In the genomic region with DNA sequence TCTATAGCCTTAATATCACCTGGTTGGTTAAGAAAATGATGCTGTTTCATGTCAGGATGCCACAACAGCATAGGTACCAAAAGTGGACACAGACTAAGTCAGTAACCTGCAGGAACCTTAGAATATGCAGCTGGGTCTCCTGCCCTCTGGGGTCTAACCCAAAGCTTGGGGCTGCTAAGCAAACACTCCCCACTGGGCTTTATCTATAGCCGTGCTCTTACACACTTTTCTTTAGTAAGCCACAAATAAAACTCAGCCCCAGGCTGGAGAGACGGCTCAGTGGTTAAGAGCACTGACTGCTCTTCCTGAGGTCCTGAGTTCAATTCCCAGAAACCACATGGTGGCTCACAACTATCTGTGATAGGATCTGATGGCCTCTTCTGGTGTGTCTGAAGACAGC, we compare ENCODE assay signal across 19 mouse cellular contexts. TPM values are rescaled to one million over a fixed set of nuclear protein-coding genes. Genes with fewer than 3 reads are reported as not detected.
DNase-seq lines count a peak whose midpoint lies in the region; ATAC-seq and TF ChIP-seq lines count a peak whose summit lies in the region.
"Had no signal": no experiment of that assay in that cellular context is flagged by ENCODE, and none has a peak within 500 bp of the region (broad histone marks: within the 10 kb centered on the region; RNA-seq: fewer than 3 reads in every experiment).

No protein-coding gene starts in this region.

- no peak for DNase-seq in hindbrain, embryonic 11.5 days (ENCODE audit: low spot score)
- DNase-seq in liver, embryonic 11.5 days (ENCODE audit: low spot score) = no peak
- DNase-seq in midbrain, postnatal 0 days (ENCODE audit: low spot score) = no peak
- no peak for DNase-seq in natural killer cell, adult 2 months (ENCODE audit: low spot score in 2 of 2)
- DNase-seq: adrenal gland, postnatal 14 days; cerebellum, adult 11-12 months; cerebellum, adult 9-10 months; cerebellum, postnatal 25 days; heart, adult 2 months had no signal

- H3K27me3 ChIP-seq in hindbrain, embryonic 12.5 days = no peaks in the 10 kb centered on the region
- no peaks in the 10 kb centered on the region for H3K27me3 ChIP-seq in hindbrain, embryonic 11.5 days (ENCODE audit: control insufficient read depth, insufficient read depth, low read length)
- no peaks in the 10 kb centered on the region for H3K27me3 ChIP-seq in liver, embryonic 12.5 days (replicated peaks)
- no peaks in the 10 kb centered on the region for H3K27me3 ChIP-seq in liver, embryonic 11.5 days (replicated peaks; ENCODE audit: control insufficient read depth, insufficient read depth, low read length)
- H3K27me3 ChIP-seq in midbrain, embryonic 15.5 days (replicated peaks) = no peaks in the 10 kb centered on the region
- H3K27me3 ChIP-seq in midbrain, embryonic 13.5 days = no peaks in the 10 kb centered on the region
- H3K27me3 ChIP-seq in midbrain, postnatal 0 days (ENCODE audit: insufficient read depth, low read length) = no peaks in the 10 kb centered on the region
- H3K27me3 ChIP-seq: embryonic facial prominence, embryonic 12.5 days; forebrain, embryonic 15.5 days; heart, embryonic 12.5 days; hindbrain, embryonic 15.5 days; Patski had no signal

- 65% methylated on average over 2 of the region's 2 CpGs for WGBS in hindbrain, embryonic 12.5 days
- whole genome bisulfite sequencing in hindbrain, embryonic 11.5 days = 61% methylated on average over 2 of the region's 2 CpGs
- WGBS in liver, embryonic 12.5 days (ENCODE audit: insufficient replicate concordance) = 53% methylated on average over 2 of the region's 2 CpGs
- WGBS in liver, embryonic 11.5 days = 48% methylated on average over 2 of the region's 2 CpGs
- 79% methylated on average over 2 of the region's 2 CpGs for WGBS in midbrain, embryonic 15.5 days
- 71% methylated on average over 2 of the region's 2 CpGs for WGBS in midbrain, embryonic 13.5 days
- 78% methylated on average over 2 of the region's 2 CpGs for WGBS in midbrain, postnatal 0 days

- no peak for ATAC-seq in hindbrain, embryonic 12.5 days (ENCODE audit: low FRiP score)
- ATAC-seq in hindbrain, embryonic 11.5 days (ENCODE audit: low FRiP score) = no peak
- no peak for ATAC-seq in liver, embryonic 12.5 days
- no peak for ATAC-seq in liver, embryonic 11.5 days (replicated peaks; ENCODE audit: low FRiP score)
- no peak for ATAC-seq in midbrain, embryonic 15.5 days (replicated peaks)
- ATAC-seq in midbrain, embryonic 13.5 days = no peak
- no peak for ATAC-seq in midbrain, postnatal 0 days (ENCODE audit: low FRiP score)
- ATAC-seq: activated CD4-positive, CD25-positive, alpha-beta regulatory T cell, adult 4 months; Patski had no signal

- H3K36me3 ChIP-seq in hindbrain, embryonic 12.5 days = peaks cover 3% of the 10 kb centered on the region; the same call in 1 of the 2 replicates
- no peaks in the 10 kb centered on the region for H3K36me3 ChIP-seq in hindbrain, embryonic 11.5 days (ENCODE audit: control insufficient read depth, insufficient read depth, low read length)
- peaks cover 7% of the 10 kb centered on the region for H3K36me3 ChIP-seq in liver, embryonic 12.5 days
- 0 out of 2 replicates have a peak, but pooled peaks cover 3% of the 10 kb centered on the region for H3K36me3 ChIP-seq in liver, embryonic 11.5 days (ENCODE audit: control insufficient read depth, insufficient read depth, low read length)
- H3K36me3 ChIP-seq in midbrain, embryonic 15.5 days (replicated peaks) = peaks cover 7% of the 10 kb centered on the region; the same call in 1 of the 2 replicates
- H3K36me3 ChIP-seq in midbrain, embryonic 13.5 days = peaks cover 12% of the 10 kb centered on the region
- H3K36me3 ChIP-seq in midbrain, postnatal 0 days (ENCODE audit: insufficient read depth, low read length) = no peaks in the 10 kb centered on the region

- no peak overlapping the region for H3K27ac ChIP-seq in hindbrain, embryonic 12.5 days
- no peak overlapping the region for H3K27ac ChIP-seq in hindbrain, embryonic 11.5 days (ENCODE audit: low read depth, low read length)
- peak overlapping the region; percentile 81; the same call in 1 of the 2 replicates for H3K27ac ChIP-seq in liver, embryonic 12.5 days
- H3K27ac ChIP-seq in liver, embryonic 11.5 days (ENCODE audit: low read depth, low read length) = no peak overlapping the region
- peak overlapping the region; percentile 89; the same call in 1 of the 2 replicates for H3K27ac ChIP-seq in midbrain, embryonic 15.5 days
- H3K27ac ChIP-seq in midbrain, embryonic 13.5 days = no peak overlapping the region
- no peak overlapping the region for H3K27ac ChIP-seq in midbrain, postnatal 0 days (ENCODE audit: low read depth, low read length)

- no peak for TF ChIP-seq CTCF in midbrain, postnatal 0 days (IDR thresholded peaks at IDR 0.05)

- peaks cover 14% of the 10 kb centered on the region for H3K4me1 ChIP-seq in hindbrain, embryonic 12.5 days
- no peaks in the 10 kb centered on the region; the same call in 1 of the 2 replicates for H3K4me1 ChIP-seq in hindbrain, embryonic 11.5 days (replicated peaks; ENCODE audit: control insufficient read depth, insufficient read depth, low read length)
- peaks cover 32% of the 10 kb centered on the region for H3K4me1 ChIP-seq in liver, embryonic 12.5 days
- H3K4me1 ChIP-seq in liver, embryonic 11.5 days (replicated peaks; ENCODE audit: control insufficient read depth, insufficient read depth, low read length) = peaks cover 10% of the 10 kb centered on the region
- peaks cover 25% of the 10 kb centered on the region for H3K4me1 ChIP-seq in midbrain, embryonic 15.5 days
- peaks cover 25% of the 10 kb centered on the region for H3K4me1 ChIP-seq in midbrain, embryonic 13.5 days (replicated peaks)
- H3K4me1 ChIP-seq in midbrain, postnatal 0 days (ENCODE audit: insufficient read depth, low read length) = peaks cover 14% of the 10 kb centered on the region; the same call in 1 of the 2 replicates

- H3K9me3 ChIP-seq in hindbrain, embryonic 12.5 days (replicated peaks) = no peaks in the 10 kb centered on the region
- H3K9me3 ChIP-seq in hindbrain, embryonic 11.5 days (ENCODE audit: control insufficient read depth, low read length) = no peaks in the 10 kb centered on the region
- no peaks in the 10 kb centered on the region for H3K9me3 ChIP-seq in liver, embryonic 12.5 days (replicated peaks)
- no peaks in the 10 kb centered on the region for H3K9me3 ChIP-seq in liver, embryonic 11.5 days (ENCODE audit: control insufficient read depth, low read length)
- no peaks in the 10 kb centered on the region for H3K9me3 ChIP-seq in midbrain, embryonic 15.5 days
- H3K9me3 ChIP-seq in midbrain, embryonic 13.5 days = no peaks in the 10 kb centered on the region
- no peaks in the 10 kb centered on the region for H3K9me3 ChIP-seq in midbrain, postnatal 0 days (ENCODE audit: low read length)
- H3K9me3 ChIP-seq: embryonic facial prominence, embryonic 12.5 days; forebrain, embryonic 15.5 days; heart, embryonic 12.5 days; hindbrain, embryonic 15.5 days had no signal

- H3K4me3 ChIP-seq in hindbrain, embryonic 12.5 days = no peak overlapping the region
- H3K4me3 ChIP-seq in hindbrain, embryonic 11.5 days (ENCODE audit: low read depth, low read length) = no peak overlapping the region
- H3K4me3 ChIP-seq in liver, embryonic 12.5 days = no peak overlapping the region
- no peak overlapping the region for H3K4me3 ChIP-seq in liver, embryonic 11.5 days (ENCODE audit: low read depth, low read length)
- no peak overlapping the region for H3K4me3 ChIP-seq in midbrain, embryonic 15.5 days
- no peak overlapping the region for H3K4me3 ChIP-seq in midbrain, embryonic 13.5 days (replicated peaks)
- H3K4me3 ChIP-seq in midbrain, postnatal 0 days (ENCODE audit: low read depth, low read length) = no peak overlapping the region

- 0 out of 2 replicates have a peak overlapping the region, but pooled peaks have one; percentile 84 for H3K4me2 ChIP-seq in hindbrain, embryonic 12.5 days (replicated peaks)
- no peak overlapping the region for H3K4me2 ChIP-seq in hindbrain, embryonic 11.5 days (replicated peaks; ENCODE audit: low read depth, low read length)
- H3K4me2 ChIP-seq in liver, embryonic 12.5 days = no peak overlapping the region
- H3K4me2 ChIP-seq in liver, embryonic 11.5 days = no peak overlapping the region
- H3K4me2 ChIP-seq in midbrain, embryonic 15.5 days = no peak overlapping the region; the same call in 1 of the 2 replicates
- H3K4me2 ChIP-seq in midbrain, embryonic 13.5 days (replicated peaks) = no peak overlapping the region
- H3K4me2 ChIP-seq in midbrain, postnatal 0 days (ENCODE audit: low read depth, low read length, poor library complexity, severe bottlenecking) = peak overlapping the region; percentile 56; the same call in 1 of the 2 replicates

- H3K9ac ChIP-seq in hindbrain, embryonic 12.5 days = no peak overlapping the region
- no peak overlapping the region for H3K9ac ChIP-seq in hindbrain, embryonic 11.5 days (ENCODE audit: low read depth, low read length)
- no peak overlapping the region for H3K9ac ChIP-seq in liver, embryonic 12.5 days
- H3K9ac ChIP-seq in liver, embryonic 11.5 days (ENCODE audit: low read depth, low read length) = no peak overlapping the region
- H3K9ac ChIP-seq in midbrain, embryonic 15.5 days = 0 out of 2 replicates have a peak overlapping the region, but pooled peaks have one; percentile 65
- no peak overlapping the region for H3K9ac ChIP-seq in midbrain, embryonic 13.5 days (replicated peaks)
- no peak overlapping the region for H3K9ac ChIP-seq in midbrain, postnatal 0 days (replicated peaks; ENCODE audit: low read length, poor library complexity, severe bottlenecking)

RNA-seq across cellular contexts. Expression of a gene that starts 1.0 kb away (rescaled TPM):
- 49.1 and 56.6 TPM in 2 replicates for polyA plus RNA-seq in hindbrain, embryonic 12.5 days (2016; fragmentation: Nextera tagmentation; extraction: Ambion mirVana)
- polyA plus RNA-seq in hindbrain, embryonic 11.5 days (2014; fragmentation: Nextera tagmentation; extraction: Ambion mirVana) = 61.2 and 63.7 TPM in 2 replicates
- polyA plus RNA-seq in liver, embryonic 12.5 days (2016; fragmentation: Nextera tagmentation; extraction: Ambion mirVana) = 14.9 and 18.2 TPM in 2 replicates
- polyA plus RNA-seq in liver, embryonic 11.5 days (2014; fragmentation: Nextera tagmentation; extraction: Ambion mirVana) = 33.7 and 35.9 TPM in 2 replicates
- polyA plus RNA-seq in midbrain, embryonic 15.5 days (2015; fragmentation: Nextera tagmentation; extraction: Ambion mirVana) = 50.1 and 51.1 TPM in 2 replicates
- 56.1 and 58.6 TPM in 2 replicates for polyA plus RNA-seq in midbrain, embryonic 13.5 days (2015; fragmentation: Nextera tagmentation; extraction: Ambion mirVana)
- 23.1 and 33.8 TPM in 2 replicates for total RNA-seq in midbrain, postnatal 0 days (2014; rRNA removed)
- 41.5 and 47.0 TPM in 2 replicates for polyA plus RNA-seq in midbrain, postnatal 0 days (2015; fragmentation: Nextera tagmentation; extraction: Ambion mirVana)

RNA-seq across cellular contexts. Expression of a gene that starts 20.0 kb away (rescaled TPM):
- polyA plus RNA-seq in hindbrain, embryonic 12.5 days (2016; fragmentation: Nextera tagmentation; extraction: Ambion mirVana) = 15.8 and 16.3 TPM in 2 replicates
- polyA plus RNA-seq in hindbrain, embryonic 11.5 days (2014; fragmentation: Nextera tagmentation; extraction: Ambion mirVana) = 12.5 and 17.0 TPM in 2 replicates
- 12.8 TPM in 2 replicates for polyA plus RNA-seq in liver, embryonic 12.5 days (2016; fragmentation: Nextera tagmentation; extraction: Ambion mirVana)
- polyA plus RNA-seq in liver, embryonic 11.5 days (2014; fragmentation: Nextera tagmentation; extraction: Ambion mirVana) = 14.9 and 18.5 TPM in 2 replicates
- polyA plus RNA-seq in midbrain, embryonic 15.5 days (2015; fragmentation: Nextera tagmentation; extraction: Ambion mirVana) = 24.1 and 25.0 TPM in 2 replicates
- polyA plus RNA-seq in midbrain, embryonic 13.5 days (2015; fragmentation: Nextera tagmentation; extraction: Ambion mirVana) = 17.1 and 18.8 TPM in 2 replicates
- 19.1 and 32.0 TPM in 2 replicates for total RNA-seq in midbrain, postnatal 0 days (2014; rRNA removed)
- polyA plus RNA-seq in midbrain, postnatal 0 days (2015; fragmentation: Nextera tagmentation; extraction: Ambion mirVana) = 20.3 and 22.2 TPM in 2 replicates

RNA-seq across cellular contexts. Expression of a gene that starts 20.2 kb away (rescaled TPM):
- 43.8 and 52.4 TPM in 2 replicates for polyA plus RNA-seq in hindbrain, embryonic 12.5 days (2016; fragmentation: Nextera tagmentation; extraction: Ambion mirVana)
- polyA plus RNA-seq in hindbrain, embryonic 11.5 days (2014; fragmentation: Nextera tagmentation; extraction: Ambion mirVana) = 58.7 and 62.3 TPM in 2 replicates
- polyA plus RNA-seq in liver, embryonic 12.5 days (2016; fragmentation: Nextera tagmentation; extraction: Ambion mirVana) = 18.5 and 19.4 TPM in 2 replicates
- 32.6 and 33.3 TPM in 2 replicates for polyA plus RNA-seq in liver, embryonic 11.5 days (2014; fragmentation: Nextera tagmentation; extraction: Ambion mirVana)
- polyA plus RNA-seq in midbrain, embryonic 15.5 days (2015; fragmentation: Nextera tagmentation; extraction: Ambion mirVana) = 38.8 and 43.6 TPM in 2 replicates
- 51.3 and 52.2 TPM in 2 replicates for polyA plus RNA-seq in midbrain, embryonic 13.5 days (2015; fragmentation: Nextera tagmentation; extraction: Ambion mirVana)
- total RNA-seq in midbrain, postnatal 0 days (2014; rRNA removed) = 18.5 and 18.8 TPM in 2 replicates
- 32.4 and 33.1 TPM in 2 replicates for polyA plus RNA-seq in midbrain, postnatal 0 days (2015; fragmentation: Nextera tagmentation; extraction: Ambion mirVana)

RNA-seq across cellular contexts. Expression of a gene that starts 31.1 kb away (rescaled TPM):
- polyA plus RNA-seq in hindbrain, embryonic 12.5 days (2016; fragmentation: Nextera tagmentation; extraction: Ambion mirVana) = 54.9 and 64.1 TPM in 2 replicates
- polyA plus RNA-seq in hindbrain, embryonic 11.5 days (2014; fragmentation: Nextera tagmentation; extraction: Ambion mirVana) = 60.9 and 62.6 TPM in 2 replicates
- 38.0 and 40.8 TPM in 2 replicates for polyA plus RNA-seq in liver, embryonic 12.5 days (2016; fragmentation: Nextera tagmentation; extraction: Ambion mirVana)
- polyA plus RNA-seq in liver, embryonic 11.5 days (2014; fragmentation: Nextera tagmentation; extraction: Ambion mirVana) = 60.4 and 63.0 TPM in 2 replicates
- polyA plus RNA-seq in midbrain, embryonic 15.5 days (2015; fragmentation: Nextera tagmentation; extraction: Ambion mirVana) = 61.0 and 64.5 TPM in 2 replicates
- 63.3 and 63.5 TPM in 2 replicates for polyA plus RNA-seq in midbrain, embryonic 13.5 days (2015; fragmentation: Nextera tagmentation; extraction: Ambion mirVana)
- 51.5 and 54.4 TPM in 2 replicates for total RNA-seq in midbrain, postnatal 0 days (2014; rRNA removed)
- 56.1 and 64.3 TPM in 2 replicates for polyA plus RNA-seq in midbrain, postnatal 0 days (2015; fragmentation: Nextera tagmentation; extraction: Ambion mirVana)

RNA-seq across cellular contexts. Expression of a gene that starts 31.9 kb away (rescaled TPM):
- polyA plus RNA-seq in hindbrain, embryonic 12.5 days (2016; fragmentation: Nextera tagmentation; extraction: Ambion mirVana) = 57.1 and 61.4 TPM in 2 replicates
- polyA plus RNA-seq in hindbrain, embryonic 11.5 days (2014; fragmentation: Nextera tagmentation; extraction: Ambion mirVana) = 60.9 and 65.4 TPM in 2 replicates
- 19.6 and 20.5 TPM in 2 replicates for polyA plus RNA-seq in liver, embryonic 12.5 days (2016; fragmentation: Nextera tagmentation; extraction: Ambion mirVana)
- polyA plus RNA-seq in liver, embryonic 11.5 days (2014; fragmentation: Nextera tagmentation; extraction: Ambion mirVana) = 42.6 and 44.8 TPM in 2 replicates
- 53.4 and 58.9 TPM in 2 replicates for polyA plus RNA-seq in midbrain, embryonic 15.5 days (2015; fragmentation: Nextera tagmentation; extraction: Ambion mirVana)
- 56.9 and 57.8 TPM in 2 replicates for polyA plus RNA-seq in midbrain, embryonic 13.5 days (2015; fragmentation: Nextera tagmentation; extraction: Ambion mirVana)
- 55.7 and 62.3 TPM in 2 replicates for total RNA-seq in midbrain, postnatal 0 days (2014; rRNA removed)
- polyA plus RNA-seq in midbrain, postnatal 0 days (2015; fragmentation: Nextera tagmentation; extraction: Ambion mirVana) = 36.7 and 40.6 TPM in 2 replicates

Comparison
In these comparisons a context has a peak if more than half of its experiments do, and no peak if none do; other contexts are left out.
1. H3K27ac ChIP-seq: peak in liver, embryonic 12.5 days (single experiment) and midbrain, embryonic 15.5 days (single experiment); none in hindbrain, embryonic 12.5 days (single experiment), hindbrain, embryonic 11.5 days (single experiment), liver, embryonic 11.5 days (single experiment), midbrain, embryonic 13.5 days (single experiment) and midbrain, postnatal 0 days (single experiment).
2. H3K4me2 ChIP-seq: peak in hindbrain, embryonic 12.5 days (single experiment) and midbrain, postnatal 0 days (single experiment); none in hindbrain, embryonic 11.5 days (single experiment), liver, embryonic 12.5 days (single experiment), liver, embryonic 11.5 days (single experiment), midbrain, embryonic 15.5 days (single experiment) and midbrain, embryonic 13.5 days (single experiment).